Mouse (Mus musculus) forebrain, postnatal 0 days (tissue): ENCODE data around the gene Cep63. TPM values are rescaled to one million over a fixed set of nuclear protein-coding genes. Genes with fewer than 3 reads are reported as not detected.

ENCODE experiments used
- ATAC-seq: fragments of 200-750 bp; cut with Nextera tagmentation; 2 replicates; pipeline ENCODE4 v1.8.0; 2017; ENCODE audit warnings: mild to moderate bottlenecking, moderate library complexity
- DNase-seq: peaks from one replicate; pipeline ENCODE4 v3.0.0-alpha.2; 2015
- H3K27ac ChIP-seq: fragments of 300-500 bp; sonication (generic); 2 replicates; pipeline ENCODE4 v1.5.1; 2014; ENCODE audit warnings: low read depth, mild to moderate bottlenecking, antibody characterized with exemption, low read length, moderate library complexity, mixed read lengths
- H3K27me3 ChIP-seq: fragments of 300-500 bp; sonication (generic); 2 replicates; pipeline ENCODE4 v1.6.1; 2014; ENCODE audit warnings: mild to moderate bottlenecking, low read length, mixed read lengths; ENCODE audit not compliant: insufficient read depth
- H3K36me3 ChIP-seq: fragments of 300-500 bp; sonication (generic); 2 replicates; pipeline ENCODE4 v1.6.1; 2014; ENCODE audit warnings: mild to moderate bottlenecking, moderate library complexity; ENCODE audit not compliant: insufficient read depth
- H3K4me1 ChIP-seq: fragments of 300-500 bp; sonication (generic); 2 replicates; pipeline ENCODE4 v1.6.1; 2014; ENCODE audit warnings: antibody characterized with exemption; ENCODE audit not compliant: insufficient read depth
- H3K4me2 ChIP-seq: fragments of 300-500 bp; sonication (generic); 2 replicates; pipeline ENCODE4 v1.6.1; 2014; ENCODE audit warnings: low read depth, mild to moderate bottlenecking, moderate library complexity
- H3K4me3 ChIP-seq: fragments of 300-500 bp; sonication (generic); 2 replicates; pipeline ENCODE4 v1.5.1; 2014; ENCODE audit warnings: low read depth, low read length, mixed read lengths
- H3K9ac ChIP-seq: fragments of 300-500 bp; sonication (generic); 2 replicates; pipeline ENCODE4 v1.6.1; 2014; ENCODE audit warnings: mild to moderate bottlenecking
- H3K9me3 ChIP-seq: fragments of 300-500 bp; sonication (generic); 2 replicates; pipeline ENCODE4 v1.6.1; 2016; ENCODE audit warnings: low read length
- CTCF ChIP-seq: sonication (generic); IDR thresholded peaks from 2 replicates; pipeline ENCODE4 v1.5.1; 2016; ENCODE audit warnings: antibody characterized with exemption, control low read depth, low read depth
- whole genome bisulfite sequencing: fragments of 180-500 bp; shearing (Covaris S2); extraction: QIAGEN DNeasy Blood & Tissue Kit; methylation state at CpG from one replicate; pipeline ENCODE4 v1.1.7; 2014; 5-methylcytosine and 5-hydroxymethylcytosine counted together
- polyA plus RNA-seq: library from polyadenylated mRNA; unstranded; fragments of >200 nt; fragmentation: Nextera tagmentation; extraction: Ambion mirVana; gene quantifications from 2 replicates; pipeline ENCODE4 v1.2.1, GENCODE M21; 2015
- total RNA-seq: library from RNA; depleted of rRNA; stranded (reverse); fragments of >200 nt; gene quantifications from 2 replicates; pipeline ENCODE4 v1.2.3, GENCODE M21; 2014

Gene Cep63
- total and polyA plus RNA-seq, 2 experiments from 2014 or later, result 19.5 to 39.3 TPM

- no peak for TF ChIP-seq CTCF
- peak overlapping the region; percentile 72 for H3K9ac ChIP-seq
- H3K4me1 ChIP-seq, result peaks cover 33% of the 10 kb centered on the region
- H3K4me2 ChIP-seq, result peak overlapping the region; percentile 69
- H3K4me3 ChIP-seq, result 0 out of 2 replicates have a peak overlapping the region, but pooled peaks have one; percentile 5
- WGBS, result 3% methylated on average over 22 of the region's 22 CpGs
- no peaks in the 10 kb centered on the region for H3K36me3 ChIP-seq
- H3K9me3 ChIP-seq, result no peaks in the 10 kb centered on the region
- H3K27ac ChIP-seq, result peak overlapping the region; percentile 94
- no peaks in the 10 kb centered on the region for H3K27me3 ChIP-seq
- ATAC-seq (peak; percentile 73), DNase-seq (no peak)
Measured at GRCm38 (mm10) chr9:102545406-102546255, 80.7 kb downstream of the Cep63 start.

- Histone ChIP-seq H3K9me3 (no peaks in the 10 kb centered on the region), H3K4me2 (peak overlapping the region; percentile 69), H3K9ac (peak overlapping the region; percentile 72), H3K27me3 (no peaks in the 10 kb centered on the region), H3K27ac (peak overlapping the region; percentile 94), H3K4me1 (peaks cover 33% of the 10 kb centered on the region), H3K36me3 (no peaks in the 10 kb centered on the region), H3K4me3 (peak overlapping the region; percentile 34)
- peak; percentile 92 for TF ChIP-seq CTCF
- peak; percentile 83 for ATAC-seq
- under 1% methylated on average over 26 of the region's 26 CpGs for WGBS
- peak; percentile 96 for DNase-seq
Measured at GRCm38 (mm10) chr9:102544773-102545366, 81.5 kb downstream of the Cep63 start.

GRCm38 (mm10) chr9:102544116-102544772 lies 82.1 kb downstream of the Cep63 start:
- Histone ChIP-seq H3K27ac (peak overlapping the region; percentile 94), H3K4me2 (peak overlapping the region; percentile 69), H3K9ac (peak overlapping the region; percentile 72), H3K4me1 (peaks cover 33% of the 10 kb centered on the region), H3K9me3 (no peaks in the 10 kb centered on the region), H3K36me3 (no peaks in the 10 kb centered on the region), H3K27me3 (no peaks in the 10 kb centered on the region), H3K4me3 (peak overlapping the region; percentile 34)
- 4% methylated on average over 11 of the region's 11 CpGs for WGBS
- peak; percentile 77 for DNase-seq
- peak; percentile 58 for ATAC-seq
- no peak for TF ChIP-seq CTCF

GRCm38 (mm10) chr9:102543761-102544115 lies 82.6 kb downstream of the Cep63 start:
- 41% methylated on average over 2 of the region's 2 CpGs for WGBS
- Histone ChIP-seq H3K9me3 (no peaks in the 10 kb centered on the region), H3K4me1 (peaks cover 33% of the 10 kb centered on the region), H3K4me2 (no peak overlapping the region), H3K27me3 (no peaks in the 10 kb centered on the region), H3K27ac (peak overlapping the region; percentile 94; the same call in 1 of the 2 replicates), H3K9ac (no peak overlapping the region), H3K4me3 (no peak overlapping the region), H3K36me3 (no peaks in the 10 kb centered on the region)
- no peak for ATAC-seq
- no peak for TF ChIP-seq CTCF
- peak; percentile 50 for DNase-seq

GRCm38 (mm10) chr9:102542540-102542939 lies 83.8 kb downstream of the Cep63 start:
- no peak overlapping the region for H3K9ac ChIP-seq
- no peak overlapping the region for H3K4me2 ChIP-seq
- ATAC-seq (no peak), DNase-seq (no peak)
- no peaks in the 10 kb centered on the region for H3K36me3 ChIP-seq
- no peak for TF ChIP-seq CTCF
- no peaks in the 10 kb centered on the region for H3K9me3 ChIP-seq
- peaks cover 33% of the 10 kb centered on the region for H3K4me1 ChIP-seq
- no peaks in the 10 kb centered on the region for H3K27me3 ChIP-seq
- H3K27ac ChIP-seq, result no peak overlapping the region
- WGBS, result 87% methylated on average over 8 of the region's 8 CpGs
- no peak overlapping the region for H3K4me3 ChIP-seq

GRCm38 (mm10) chr9:102541666-102542065 lies 84.7 kb downstream of the Cep63 start:
- Histone ChIP-seq H3K27ac (no peak overlapping the region), H3K9me3 (no peaks in the 10 kb centered on the region), H3K4me2 (no peak overlapping the region), H3K4me3 (no peak overlapping the region), H3K4me1 (peaks cover 26% of the 10 kb centered on the region), H3K27me3 (no peaks in the 10 kb centered on the region), H3K9ac (no peak overlapping the region), H3K36me3 (no peaks in the 10 kb centered on the region)
- WGBS, result 86% methylated on average over 10 of the region's 10 CpGs
- TF ChIP-seq CTCF, result no peak
- DNase-seq (no peak), ATAC-seq (no peak)
